Mouse (Mus musculus) myocyte (in vitro differentiated cells): Measurements from ENCODE around the gene Nedd9.

Experiments
- POLR2A ChIP-seq: IDR thresholded peaks from one replicate; pipeline ENCODE4 v1.6.1; 2011; ENCODE audit warnings: low read depth, mild to moderate bottlenecking, control low read depth, moderate library complexity; ENCODE audit not compliant: insufficient read length
- POLR2AphosphoS2 ChIP-seq: IDR thresholded peaks from one replicate; pipeline ENCODE4 v1.6.1; 2011; ENCODE audit warnings: low read depth, control low read depth; ENCODE audit not compliant: insufficient read length

DNA sequence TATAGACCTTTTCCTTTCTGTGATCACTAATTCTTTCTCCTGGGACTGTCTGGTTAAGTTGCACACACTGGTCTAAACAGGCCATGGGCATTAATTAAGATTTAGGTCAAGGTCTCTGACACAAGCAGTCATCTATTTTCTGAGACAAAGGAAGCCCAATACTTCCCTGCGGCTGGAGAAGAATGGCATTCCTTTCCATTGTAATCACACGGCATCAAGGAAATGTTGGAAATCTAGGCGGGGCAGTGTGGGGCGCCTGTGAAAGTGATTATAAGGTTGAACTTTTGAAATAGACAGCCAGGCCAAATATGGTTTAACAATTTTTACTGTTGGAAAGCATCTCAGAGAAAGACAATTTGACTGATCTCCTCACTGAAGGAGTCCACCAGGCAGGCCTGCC, 10.9 kb downstream of the Nedd9 start:
- no peak for TF ChIP-seq POLR2AphosphoS2
- TF ChIP-seq POLR2A = no peak
